Mouse (Mus musculus) forebrain, embryonic 14.5 days (tissue): Measurements from ENCODE around the gene Dhrs3. TPM values are rescaled to one million over a fixed set of nuclear protein-coding genes. Genes with fewer than 3 reads are reported as not detected.
A peak's percentile ranks its signal among the peaks of the same experiment; 100 is the strongest.

Experiments
- ATAC-seq: fragments of 200-750 bp; cut with Nextera tagmentation; 2 replicates; pipeline ENCODE4 v1.8.0; 2017; ENCODE audit warnings: mild to moderate bottlenecking, moderate library complexity
- DNase-seq: peaks from one replicate; pipeline ENCODE4 v3.0.0-alpha.2; 2015; ENCODE audit warnings: low spot score
- H3K27ac ChIP-seq: fragments of 300-500 bp; sonication (generic); 2 replicates; pipeline ENCODE4 v1.5.1; 2014; ENCODE audit warnings: low read depth, mild to moderate bottlenecking, control low read depth, low read length, moderate library complexity
- H3K27me3 ChIP-seq: fragments of 300-500 bp; sonication (generic); replicated peaks from 2 replicates; pipeline ENCODE4 v1.6.1; 2014; ENCODE audit warnings: low read length, control low read depth, mixed read lengths; ENCODE audit not compliant: control insufficient read depth, insufficient read depth
- H3K36me3 ChIP-seq: fragments of 300-500 bp; sonication (generic); 2 replicates; pipeline ENCODE4 v1.6.1; 2014; ENCODE audit warnings: low read length, control low read depth; ENCODE audit not compliant: control insufficient read depth, insufficient read depth
- H3K4me1 ChIP-seq: fragments of 300-500 bp; sonication (generic); 2 replicates; pipeline ENCODE4 v1.6.1; 2014; ENCODE audit warnings: antibody characterized with exemption, low read length, control low read depth; ENCODE audit not compliant: control insufficient read depth, insufficient read depth
- H3K4me2 ChIP-seq: fragments of 300-500 bp; sonication (generic); 2 replicates; pipeline ENCODE4 v1.6.1; 2014; ENCODE audit warnings: mild to moderate bottlenecking, control low read depth, low read length
- H3K4me3 ChIP-seq: fragments of 300-500 bp; sonication (generic); 2 replicates; pipeline ENCODE4 v1.5.1; 2014; ENCODE audit warnings: low read depth, low read length, control low read depth
- H3K9ac ChIP-seq: fragments of 300-500 bp; sonication (generic); 2 replicates; pipeline ENCODE4 v1.6.1; 2014; ENCODE audit warnings: mild to moderate bottlenecking, low read length, control low read depth, moderate library complexity
- H3K9me3 ChIP-seq: fragments of 300-500 bp; sonication (generic); replicated peaks from 2 replicates; pipeline ENCODE4 v1.6.1; 2016; ENCODE audit warnings: low read length, control low read depth, mixed read lengths; ENCODE audit not compliant: control insufficient read depth
- WGBS: fragments of 180-500 bp; shearing (Covaris S2); extraction: QIAGEN DNeasy Blood & Tissue Kit; methylation state at CpG from one replicate; pipeline ENCODE4 v1.1.7; 2014; 5-methylcytosine and 5-hydroxymethylcytosine counted together
- polyA plus RNA-seq: library from polyadenylated mRNA; unstranded; fragments of >200 nt; fragmentation: Nextera tagmentation; extraction: Ambion mirVana; gene quantifications from 2 replicates; pipeline ENCODE4 v1.2.1, GENCODE M21; 2014

The Dhrs3 gene
- polyA plus RNA-seq, 1 experiment from 2014 or later, result 16.1 TPM

DNA sequence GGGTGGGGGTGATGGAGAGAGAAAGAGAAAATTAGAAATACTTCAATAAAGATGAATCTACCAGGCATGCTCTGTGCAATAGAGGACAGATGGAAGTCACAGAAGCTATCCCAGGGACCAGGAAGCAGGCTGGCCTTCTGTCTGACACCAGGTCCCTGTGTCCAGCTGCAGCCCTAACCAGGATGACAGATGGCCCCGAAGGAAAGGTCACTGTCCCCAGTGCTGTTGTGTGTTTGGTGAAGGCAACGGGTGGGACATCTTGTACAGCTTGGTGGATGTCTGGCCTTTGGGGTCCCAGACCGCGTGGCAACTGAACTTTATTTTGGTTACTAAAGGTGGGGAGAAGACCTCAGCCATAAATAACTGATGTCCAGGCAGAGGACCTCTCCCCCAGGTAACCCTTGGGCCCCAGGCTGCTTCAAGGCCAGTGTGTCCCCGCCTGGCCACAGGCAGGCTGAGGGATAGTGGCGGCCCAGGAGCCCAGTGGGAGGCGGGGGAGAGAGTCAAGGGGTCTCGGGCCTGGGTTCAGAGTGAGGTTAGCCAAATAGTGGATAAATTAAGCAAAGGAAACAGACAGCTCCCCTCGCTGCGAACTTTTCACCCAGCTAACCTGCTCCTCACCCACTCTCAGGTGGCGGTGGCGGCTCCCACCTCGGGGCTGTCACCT is 48.3 kb downstream of the Dhrs3 start:
- Histone ChIP-seq H3K4me1 (no peaks in the 10 kb centered on the region), H3K27ac (no peak overlapping the region), H3K4me3 (no peak overlapping the region), H3K9ac (no peak overlapping the region), H3K9me3 (no peaks in the 10 kb centered on the region), H3K4me2 (no peak overlapping the region), H3K36me3 (no peaks in the 10 kb centered on the region), H3K27me3 (no peaks in the 10 kb centered on the region)
- ATAC-seq (no peak), DNase-seq (no peak)
- 87% methylated on average over 13 of the region's 13 CpGs for WGBS

DNA sequence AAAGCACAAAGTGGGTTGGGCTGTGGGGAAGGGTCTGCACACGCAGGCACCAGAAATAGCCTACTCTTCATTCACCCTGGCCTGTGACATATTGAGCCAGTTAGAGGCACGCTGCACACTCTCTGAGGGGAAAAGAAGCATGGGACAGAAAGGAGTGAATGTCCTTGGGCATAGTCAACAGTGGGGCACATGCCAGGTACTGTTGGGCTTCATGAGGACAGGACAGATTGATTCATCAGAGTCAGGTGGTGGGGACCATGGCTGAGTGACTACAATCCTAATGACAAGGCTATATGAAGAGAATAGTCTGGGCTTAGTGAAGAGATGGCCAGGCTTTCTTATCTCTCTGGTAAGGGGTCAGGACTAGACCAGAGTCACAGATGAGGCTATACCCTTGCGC is 49.8 kb downstream of the Dhrs3 start:
- Histone ChIP-seq H3K4me2 (no peak overlapping the region), H3K9ac (no peak overlapping the region), H3K27ac (no peak overlapping the region), H3K27me3 (no peaks in the 10 kb centered on the region), H3K4me1 (no peaks in the 10 kb centered on the region), H3K36me3 (no peaks in the 10 kb centered on the region), H3K4me3 (no peak overlapping the region), H3K9me3 (no peaks in the 10 kb centered on the region)
- no peak for ATAC-seq
- no peak for DNase-seq
- WGBS, result 92% methylated on average over 3 of the region's 3 CpGs

GRCm38 (mm10) chr4:144943273-144943672 is 50.6 kb downstream of the Dhrs3 start:
- no peaks in the 10 kb centered on the region for H3K27me3 ChIP-seq
- H3K27ac ChIP-seq, result no peak overlapping the region
- H3K9me3 ChIP-seq, result no peaks in the 10 kb centered on the region
- no peak overlapping the region for H3K4me3 ChIP-seq
- H3K36me3 ChIP-seq, result no peaks in the 10 kb centered on the region
- ATAC-seq (no peak), DNase-seq (no peak)
- H3K4me2 ChIP-seq, result no peak overlapping the region
- H3K9ac ChIP-seq, result no peak overlapping the region
- no peaks in the 10 kb centered on the region for H3K4me1 ChIP-seq
- WGBS, result 89% methylated on average over 5 of the region's 5 CpGs

- Histone ChIP-seq H3K9ac (no peak overlapping the region), H3K36me3 (no peaks in the 10 kb centered on the region), H3K27ac (no peak overlapping the region), H3K4me2 (no peak overlapping the region), H3K4me1 (0 out of 2 replicates have a peak, but pooled peaks cover 2% of the 10 kb centered on the region), H3K27me3 (no peaks in the 10 kb centered on the region), H3K4me3 (no peak overlapping the region), H3K9me3 (no peaks in the 10 kb centered on the region)
- WGBS, result 81% methylated on average over 6 of the region's 6 CpGs
- ATAC-seq (no peak), DNase-seq (no peak)
Observed at GRCm38 (mm10) chr4:144947738-144948390, 55.2 kb downstream of the Dhrs3 start.

DNA sequence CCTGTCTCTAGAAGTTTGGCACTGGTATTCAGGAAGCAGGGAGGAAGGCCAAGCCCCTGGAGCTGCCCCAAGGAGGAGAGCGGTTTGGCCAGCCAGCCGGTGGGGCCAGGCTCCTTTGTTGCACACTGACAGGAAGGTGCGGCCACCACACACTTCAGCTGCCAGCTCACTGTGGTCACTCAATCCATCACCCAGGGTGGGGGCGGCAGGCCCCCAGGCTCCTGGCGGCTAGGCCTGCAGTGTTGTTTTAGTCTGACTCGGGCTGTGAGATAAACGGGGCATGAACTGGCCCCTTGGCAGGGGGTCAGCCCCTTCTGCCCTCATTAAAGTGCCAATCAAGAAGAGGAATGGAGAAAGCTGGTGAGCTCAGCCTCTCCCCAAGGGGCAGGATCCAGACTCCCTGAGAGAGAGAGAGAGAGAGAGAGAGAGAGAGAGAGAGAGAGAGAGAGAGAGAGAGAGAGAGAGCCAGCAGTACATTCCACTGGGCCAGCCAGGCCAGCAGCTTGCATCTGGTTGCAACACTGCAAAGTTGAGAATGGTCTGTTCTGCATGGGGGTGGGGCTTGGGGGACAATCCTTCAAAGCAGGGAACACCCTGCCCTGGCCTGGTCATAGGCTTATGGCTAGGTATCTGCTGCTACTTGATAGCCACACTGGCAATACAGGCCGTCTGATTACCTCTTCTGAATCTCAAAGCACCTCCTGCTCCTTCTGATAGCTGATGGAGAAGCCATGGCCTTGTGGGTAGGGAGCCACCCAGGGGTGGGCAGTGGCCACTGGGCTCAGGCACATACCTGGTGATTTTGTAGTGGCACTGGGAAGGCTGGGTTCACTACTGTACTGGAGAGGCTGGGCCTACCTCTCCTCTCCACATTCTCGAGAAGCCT is 57.1 kb downstream of the Dhrs3 start:
- no peaks in the 10 kb centered on the region for H3K9me3 ChIP-seq
- no peaks in the 10 kb centered on the region for H3K27me3 ChIP-seq
- H3K9ac ChIP-seq, result no peak overlapping the region; the same call in 1 of the 2 replicates
- H3K27ac ChIP-seq, result no peak overlapping the region
- H3K4me2 ChIP-seq, result no peak overlapping the region
- H3K4me3 ChIP-seq, result no peak overlapping the region
- ATAC-seq, result peak; percentile 32; the same call in 1 of the 2 replicates
- H3K36me3 ChIP-seq, result no peaks in the 10 kb centered on the region
- WGBS, result 15% methylated on average over 9 of the region's 9 CpGs
- H3K4me1 ChIP-seq, result 0 out of 2 replicates have a peak, but pooled peaks cover 2% of the 10 kb centered on the region
- DNase-seq, result no peak

GRCm38 (mm10) chr4:144950327-144950711 is 57.7 kb downstream of the Dhrs3 start:
- ATAC-seq, result no peak
- H3K9ac ChIP-seq, result no peak overlapping the region
- no peak overlapping the region for H3K4me3 ChIP-seq
- no peaks in the 10 kb centered on the region for H3K36me3 ChIP-seq
- H3K4me1 ChIP-seq, result 0 out of 2 replicates have a peak, but pooled peaks cover 2% of the 10 kb centered on the region
- no peaks in the 10 kb centered on the region for H3K27me3 ChIP-seq
- no peaks in the 10 kb centered on the region for H3K9me3 ChIP-seq
- 61% methylated on average over 3 of the region's 3 CpGs for WGBS
- no peak overlapping the region for H3K4me2 ChIP-seq
- no peak overlapping the region for H3K27ac ChIP-seq
- no peak for DNase-seq

DNA sequence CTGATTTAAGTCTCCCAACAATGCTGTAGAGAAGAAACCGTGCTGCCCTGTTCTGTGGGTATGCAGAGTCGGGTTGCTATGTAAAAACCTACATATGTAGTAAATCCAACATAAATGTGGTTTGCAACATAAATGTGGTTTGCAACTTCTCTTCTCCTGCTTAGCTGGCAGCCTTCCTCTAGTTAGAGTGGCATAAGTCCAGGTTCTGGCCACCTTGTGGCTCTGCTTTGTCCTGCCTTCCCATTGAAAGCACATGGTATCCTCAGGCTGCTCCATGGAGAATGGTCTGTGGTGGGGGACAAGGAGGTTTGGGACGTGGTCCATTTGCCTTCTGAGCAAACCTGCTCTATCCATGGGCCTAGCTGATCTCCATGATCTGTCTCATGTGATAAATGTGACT is 58.3 kb downstream of the Dhrs3 start:
- Histone ChIP-seq H3K36me3 (no peaks in the 10 kb centered on the region), H3K4me3 (no peak overlapping the region), H3K27ac (no peak overlapping the region), H3K9ac (no peak overlapping the region), H3K4me2 (no peak overlapping the region), H3K27me3 (no peaks in the 10 kb centered on the region), H3K9me3 (no peaks in the 10 kb centered on the region), H3K4me1 (0 out of 2 replicates have a peak, but pooled peaks cover 2% of the 10 kb centered on the region)
- whole genome bisulfite sequencing, result 93% methylated on average over 3 of the region's 3 CpGs
- DNase-seq (no peak), ATAC-seq (no peak)

DNA sequence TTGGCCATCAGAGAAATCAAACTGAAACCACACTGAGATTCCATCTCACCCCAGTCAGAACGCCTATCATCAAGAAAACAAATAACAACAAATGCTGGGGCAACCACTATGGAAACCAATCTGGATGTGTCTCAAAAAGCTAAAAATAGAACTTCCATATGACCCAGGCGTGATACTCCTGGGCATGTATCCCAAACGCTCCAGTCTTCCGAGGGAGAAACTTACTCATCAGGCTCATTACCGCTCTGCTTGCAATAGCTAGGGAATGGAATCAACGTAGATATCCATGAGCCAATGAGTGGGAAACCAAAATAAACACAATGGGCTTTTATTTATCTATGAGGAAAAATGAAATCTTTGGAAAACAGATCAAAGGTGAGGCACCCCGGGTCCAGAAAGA is 59.2 kb downstream of the Dhrs3 start:
- Histone ChIP-seq H3K4me3 (no peak overlapping the region), H3K4me2 (no peak overlapping the region), H3K27ac (no peak overlapping the region), H3K9me3 (no peaks in the 10 kb centered on the region), H3K4me1 (0 out of 2 replicates have a peak, but pooled peaks cover 2% of the 10 kb centered on the region), H3K27me3 (no peaks in the 10 kb centered on the region), H3K9ac (no peak overlapping the region), H3K36me3 (no peaks in the 10 kb centered on the region)
- peak; percentile 53 for DNase-seq
- ATAC-seq, result no peak
- 79% methylated on average over 7 of the region's 7 CpGs for WGBS
